Mouse (Mus musculus): ENCODE data around the gene Asb11. TPM values are rescaled to one million over a fixed set of nuclear protein-coding genes. Genes with fewer than 3 reads are reported as not detected.

The Asb11 gene
- total RNA-seq, 2 experiments from 2014 or later: 2.0 TPM; not detected in 1

DNA sequence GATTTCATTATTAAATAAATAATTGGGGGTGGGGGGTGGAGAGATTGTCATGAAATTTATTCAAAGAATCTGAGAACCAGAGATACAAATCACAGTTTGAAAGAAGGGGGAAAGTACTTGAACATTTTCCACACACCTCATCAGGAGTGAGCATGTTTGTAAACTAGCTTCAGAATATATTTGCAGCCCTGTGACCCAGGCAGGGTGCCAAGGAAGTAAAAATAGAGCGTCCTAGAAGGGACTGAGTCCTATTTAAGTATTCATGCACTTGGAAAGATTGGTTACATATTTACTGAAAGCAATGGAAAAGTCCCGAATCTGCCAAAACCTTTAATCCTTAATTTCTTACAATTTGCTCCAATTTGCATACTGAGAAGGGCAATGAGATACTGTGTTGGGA lies 3.3 kb downstream of the Asb11 start:
- ATAC-seq (replicated peaks; ENCODE audit: low FRiP score, low TSS enrichment, poor library complexity, severe bottlenecking): no peak

DNA sequence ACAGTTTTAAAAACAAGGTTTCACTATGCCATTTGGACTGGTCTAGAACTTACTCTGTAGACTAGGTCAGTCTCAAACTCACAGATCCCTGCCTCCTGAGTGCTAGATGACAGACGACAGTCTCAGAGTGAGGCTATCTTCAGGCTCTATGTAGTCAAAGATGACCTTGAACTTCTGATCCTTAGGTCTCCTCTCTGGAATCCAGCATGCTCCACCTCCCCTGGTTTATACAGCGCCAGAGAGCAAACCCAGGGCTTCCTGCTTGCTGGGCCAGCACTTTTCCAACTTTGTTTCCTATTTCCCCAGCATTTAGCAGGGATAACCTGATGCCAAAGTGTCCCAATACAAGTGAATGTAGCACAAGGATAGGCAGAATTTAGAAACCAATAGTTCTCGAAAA lies 3.9 kb downstream of the Asb11 start:
- no peak for ATAC-seq (replicated peaks; ENCODE audit: low FRiP score, low TSS enrichment, poor library complexity, severe bottlenecking)

DNA sequence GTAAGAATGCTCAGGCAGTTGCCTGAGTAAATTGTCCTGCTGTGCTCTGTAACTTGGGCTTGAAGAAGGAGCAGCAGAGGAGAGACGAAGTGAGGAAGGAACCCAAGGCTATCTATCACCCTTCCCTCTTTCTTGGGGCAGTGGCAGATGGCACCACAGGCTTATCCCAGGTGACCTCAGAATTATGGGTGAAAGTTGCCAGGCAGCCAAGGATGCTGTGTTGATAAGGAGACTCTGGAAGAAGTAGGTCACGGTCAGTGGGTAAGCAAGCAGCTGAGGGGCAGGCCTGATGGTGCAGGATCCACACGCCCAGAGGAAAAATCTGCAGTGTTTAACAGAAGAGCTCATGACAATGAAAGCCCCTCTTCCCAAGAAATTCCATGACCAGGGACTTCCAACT lies 4.5 kb downstream of the Asb11 start:
- ATAC-seq (replicated peaks; ENCODE audit: low FRiP score, low TSS enrichment, poor library complexity, severe bottlenecking): peak; percentile 47; the same call in 1 of the 2 replicates

GRCm38 (mm10) chrX:164445601-164446000 lies 8.8 kb downstream of the Asb11 start:
- ATAC-seq (replicated peaks; ENCODE audit: low FRiP score, low TSS enrichment, poor library complexity, severe bottlenecking): no peak

- ATAC-seq (replicated peaks; ENCODE audit: low FRiP score, low TSS enrichment, poor library complexity, severe bottlenecking): no peak
Observed at GRCm38 (mm10) chrX:164446106-164446551, 9.3 kb downstream of the Asb11 start.

GRCm38 (mm10) chrX:164446835-164447681 lies 10.3 kb downstream of the Asb11 start:
- no peak for ATAC-seq (replicated peaks; ENCODE audit: low FRiP score, low TSS enrichment, poor library complexity, severe bottlenecking)

- ATAC-seq (replicated peaks; ENCODE audit: low FRiP score, low TSS enrichment, poor library complexity, severe bottlenecking): peak; percentile 93
Observed at GRCm38 (mm10) chrX:164447682-164448071, 10.9 kb downstream of the Asb11 start.

DNA sequence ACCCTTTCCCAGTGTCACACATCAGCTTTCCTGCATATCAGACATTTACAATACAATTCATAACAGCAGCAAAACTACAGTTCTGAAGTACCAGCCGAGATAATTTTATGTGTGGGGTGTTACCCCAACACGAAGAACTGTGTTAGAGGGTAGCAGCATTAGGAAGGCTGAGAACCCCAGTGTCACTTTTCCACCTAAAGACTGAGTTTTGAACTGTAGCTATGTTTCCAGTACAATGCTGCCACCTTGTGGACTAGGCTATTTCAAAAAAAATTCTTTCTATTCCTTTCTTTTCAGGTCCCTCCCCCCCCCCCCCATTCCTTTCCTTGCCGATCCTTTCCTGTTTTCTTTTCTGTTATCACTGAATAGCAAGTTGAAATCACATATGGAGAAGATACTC lies 12.4 kb downstream of the Asb11 start:
- no peak; the same call in 1 of the 2 replicates for ATAC-seq (replicated peaks; ENCODE audit: low FRiP score, low TSS enrichment, poor library complexity, severe bottlenecking)

- no peak for ATAC-seq (replicated peaks; ENCODE audit: low FRiP score, low TSS enrichment, poor library complexity, severe bottlenecking)
Observed at GRCm38 (mm10) chrX:164459205-164459878, 22.5 kb downstream of the Asb11 start.

DNA sequence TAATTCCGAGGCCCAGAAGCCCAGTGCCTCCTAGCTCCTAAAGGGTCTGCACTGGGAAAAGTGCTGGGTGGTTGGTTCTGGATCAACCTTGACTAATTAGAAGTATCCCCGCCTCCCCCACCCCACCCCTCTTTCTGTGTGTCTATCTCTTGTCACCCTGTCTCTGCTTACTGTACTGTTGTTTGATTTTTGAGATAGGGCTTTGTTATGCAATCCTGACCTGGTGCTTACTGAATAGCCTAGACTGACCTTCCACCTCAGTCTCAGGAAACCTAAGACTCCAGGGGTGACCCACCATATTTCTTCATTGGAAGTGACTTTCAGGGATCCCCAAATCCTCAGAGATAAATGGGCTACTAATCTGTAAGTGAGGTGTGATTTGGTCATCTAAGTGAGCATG lies 65.5 kb downstream of the Asb11 start:
- no peak for ATAC-seq (replicated peaks; ENCODE audit: low FRiP score, low TSS enrichment, poor library complexity, severe bottlenecking)

DNA sequence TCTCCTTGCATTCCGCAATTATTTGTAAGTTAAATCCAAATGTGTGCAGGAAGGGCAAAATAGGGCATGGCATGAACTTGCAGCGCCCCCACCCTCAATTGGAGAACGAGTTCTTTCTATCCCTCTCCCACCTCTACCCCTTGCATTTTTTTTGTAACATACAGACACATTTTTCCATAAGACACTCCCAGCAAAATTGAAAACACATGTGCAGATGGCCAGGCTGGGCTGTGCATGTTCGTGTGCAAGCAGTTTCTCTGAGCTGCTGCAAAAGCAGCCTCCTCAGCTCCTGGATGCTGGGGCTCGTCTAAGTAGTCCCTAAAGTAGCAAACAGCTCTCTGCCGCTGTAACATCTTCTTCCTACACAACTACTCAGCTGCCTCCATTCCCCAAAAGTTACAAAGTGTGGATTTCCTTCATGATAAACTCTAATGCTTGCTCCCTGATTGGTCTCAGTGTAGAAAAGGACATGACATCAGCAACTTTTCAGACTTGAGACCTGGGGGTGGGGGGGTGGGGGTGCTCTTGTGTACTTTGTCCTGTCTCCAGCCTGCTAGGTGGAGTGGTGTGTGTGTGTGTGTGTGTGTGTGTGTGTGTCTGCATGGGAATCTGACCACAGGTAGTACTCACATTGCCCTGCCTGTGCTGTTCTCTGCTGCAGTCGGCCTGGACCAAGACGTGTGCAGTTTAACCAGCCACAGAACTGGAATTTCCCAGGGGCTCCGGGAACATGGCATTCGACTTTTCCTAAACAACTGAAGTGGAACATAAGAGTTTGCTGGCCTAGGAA lies 69.1 kb downstream of the Asb11 start, which contains the start of gene Asb9:
Gene Asb9, plus strand, starts transcription at position 619 of the 790 bp plus-strand sequence.
- ATAC-seq (replicated peaks; ENCODE audit: low FRiP score, low TSS enrichment, poor library complexity, severe bottlenecking): no peak

GRCm38 (mm10) chrX:164507068-164507467 lies 70.3 kb downstream of the Asb11 start:
- no peak for ATAC-seq (replicated peaks; ENCODE audit: low FRiP score, low TSS enrichment, poor library complexity, severe bottlenecking)

GRCm38 (mm10) chrX:164508728-164509127 lies 71.9 kb downstream of the Asb11 start:
- no peak for ATAC-seq (replicated peaks; ENCODE audit: low FRiP score, low TSS enrichment, poor library complexity, severe bottlenecking)

Other genes with a start within 250 kb of the Asb11 start
- not detected in 2 replicates for gene Bmx, start 178.8 kb upstream of the Asb11 start, total RNA-seq (2014; fragmentation: Nextera tagmentation)
- gene Bmx, start 178.8 kb upstream of the Asb11 start, total RNA-seq (2017): 0.14 TPM in 1 of 2 replicates, not detected in the other
- gene Pir, start 167.6 kb upstream of the Asb11 start, total RNA-seq (2014; fragmentation: Nextera tagmentation): 1.5 TPM in 1 of 2 replicates, not detected in the other
- 2.6 TPM in 1 of 2 replicates, not detected in the other for gene Pir, start 167.6 kb upstream of the Asb11 start, total RNA-seq (2017)
- 1.0 TPM in 1 of 2 replicates, not detected in the other for gene Vegfd, start 63.6 kb upstream of the Asb11 start, total RNA-seq (2014; fragmentation: Nextera tagmentation)
- gene Vegfd, start 63.6 kb upstream of the Asb11 start, total RNA-seq (2017): 0.23 TPM in 1 of 2 replicates, not detected in the other
- 39.2 and 43.8 TPM in 2 replicates for gene Piga, start 17.2 kb upstream of the Asb11 start, total RNA-seq (2014; fragmentation: Nextera tagmentation)
- 31.1 and 56.9 TPM in 2 replicates for gene Piga, start 17.2 kb upstream of the Asb11 start, total RNA-seq (2017)
- gene Asb9, start 69.3 kb downstream of the Asb11 start, total RNA-seq (2014; fragmentation: Nextera tagmentation): not detected in 2 replicates
- gene Asb9, start 69.3 kb downstream of the Asb11 start, total RNA-seq (2017): not detected in 2 replicates

All from megakaryocyte-erythroid progenitor cell, adult 5-6 weeks (primary cell).